Comparison of ENCODE assay signal across 10 mouse cellular contexts in the genomic region with DNA sequence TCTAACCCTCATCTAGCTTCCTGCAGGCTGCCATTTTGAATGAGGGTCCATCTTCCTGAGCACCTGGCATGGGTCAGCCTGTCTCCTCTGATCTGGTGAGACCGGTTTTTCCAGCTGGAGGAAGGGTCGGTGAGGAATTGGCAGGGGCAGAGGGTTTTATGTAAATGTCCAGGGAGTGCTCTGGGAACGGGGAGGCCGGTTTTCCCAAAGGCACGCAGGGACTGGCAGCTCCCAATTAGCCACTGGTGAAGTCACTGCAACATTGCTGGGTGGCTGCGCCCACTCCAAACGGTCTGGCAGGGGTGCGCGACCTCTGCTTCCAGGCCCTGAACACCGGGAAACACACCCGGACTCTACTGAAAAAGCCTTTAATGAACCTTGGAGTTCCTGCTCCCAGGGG. TPM values are rescaled to one million over a fixed set of nuclear protein-coding genes. Genes with fewer than 3 reads are reported as not detected.
DNase-seq lines count a peak whose midpoint lies in the region; ATAC-seq and TF ChIP-seq lines count a peak whose summit lies in the region.
"Had no signal": no experiment of that assay in that cellular context is flagged by ENCODE, and none has a peak within 500 bp of the region (broad histone marks: within the 10 kb centered on the region; RNA-seq: fewer than 3 reads in every experiment).

No protein-coding gene starts in this region.

- peak overlapping the region; percentile 13; the same call in 1 of the 2 replicates for H3K4me2 ChIP-seq in liver, embryonic 12.5 days
- H3K4me2 ChIP-seq in liver, postnatal 0 days (ENCODE audit: low read depth, low read length) = no peak overlapping the region
- H3K4me2 ChIP-seq in forebrain, embryonic 14.5 days (ENCODE audit: low read length) = peak overlapping the region; percentile 27
- peak overlapping the region; percentile 43 for H3K4me2 ChIP-seq in limb, embryonic 14.5 days (replicated peaks; ENCODE audit: low read depth, low read length, severe bottlenecking)
- H3K4me2 ChIP-seq in stomach, embryonic 14.5 days (replicated peaks; ENCODE audit: low read depth, low read length) = peak overlapping the region; percentile 35

- no peak for ATAC-seq in liver, embryonic 12.5 days
- no peak for ATAC-seq in liver, postnatal 0 days
- no peak for ATAC-seq in forebrain, embryonic 14.5 days
- no peak for ATAC-seq in limb, embryonic 14.5 days (ENCODE audit: low FRiP score, low read depth)
- no peak for ATAC-seq in stomach, embryonic 14.5 days (ENCODE audit: insufficient number of reproducible peaks, insufficient read depth, low FRiP score, low read depth)
- no peak for ATAC-seq in monocyte, adult 5-6 weeks (replicated peaks; ENCODE audit: insufficient number of reproducible peaks, low FRiP score, low TSS enrichment, poor library complexity, severe bottlenecking)

- H3K4me1 ChIP-seq in liver, embryonic 12.5 days = no peaks in the 10 kb centered on the region
- peaks cover 10% of the 10 kb centered on the region for H3K4me1 ChIP-seq in liver, postnatal 0 days (ENCODE audit: insufficient read depth)
- H3K4me1 ChIP-seq in forebrain, embryonic 14.5 days (ENCODE audit: control insufficient read depth, insufficient read depth, low read length) = no peaks in the 10 kb centered on the region
- H3K4me1 ChIP-seq in limb, embryonic 14.5 days (ENCODE audit: control insufficient read depth, insufficient read depth, low read length) = no peaks in the 10 kb centered on the region; the same call in 1 of the 2 replicates
- no peaks in the 10 kb centered on the region for H3K4me1 ChIP-seq in stomach, embryonic 14.5 days (ENCODE audit: control insufficient read depth, insufficient read depth, low read length)

- DNase-seq in liver, postnatal 0 days = no peak
- DNase-seq in forebrain, embryonic 14.5 days (ENCODE audit: low spot score) = no peak
- no peak for DNase-seq in limb, embryonic 14.5 days (ENCODE audit: low spot score)
- DNase-seq in left cerebral cortex, postnatal 14 days (ENCODE audit: low spot score in 2 of 2) = no peak
- no peak for DNase-seq in right cerebral cortex, postnatal 14 days

- no peak overlapping the region for H3K9ac ChIP-seq in liver, embryonic 12.5 days
- no peak overlapping the region for H3K9ac ChIP-seq in liver, postnatal 0 days (replicated peaks)
- peak overlapping the region; percentile 3; the same call in 1 of the 2 replicates for H3K9ac ChIP-seq in forebrain, embryonic 14.5 days (ENCODE audit: low read length)
- H3K9ac ChIP-seq in limb, embryonic 14.5 days (ENCODE audit: low read depth, low read length, severe bottlenecking) = no peak overlapping the region
- no peak overlapping the region for H3K9ac ChIP-seq in stomach, embryonic 14.5 days (replicated peaks; ENCODE audit: low read depth, low read length)

- intact Hi-C loops in left cerebral cortex, postnatal 14 days (cut with DNase I) = no loop called here

- peaks cover 26% of the 10 kb centered on the region; the same call in 1 of the 2 replicates for H3K27me3 ChIP-seq in liver, embryonic 12.5 days (replicated peaks)
- H3K27me3 ChIP-seq in liver, postnatal 0 days (ENCODE audit: insufficient read depth, low read length) = no peaks in the 10 kb centered on the region
- H3K27me3 ChIP-seq in forebrain, embryonic 14.5 days (replicated peaks; ENCODE audit: control insufficient read depth, insufficient read depth, low read length) = no peaks in the 10 kb centered on the region
- no peaks in the 10 kb centered on the region for H3K27me3 ChIP-seq in limb, embryonic 14.5 days (ENCODE audit: control insufficient read depth, insufficient read depth, low read length)
- no peaks in the 10 kb centered on the region for H3K27me3 ChIP-seq in stomach, embryonic 14.5 days (ENCODE audit: control insufficient read depth, insufficient read depth, low read length)

- TF ChIP-seq POLR2A in limb, embryonic 14.5 days (IDR thresholded peaks at IDR 0.05; ENCODE audit: borderline replicate concordance, extremely low read depth, insufficient read depth, insufficient read length) = no peak

- no peak overlapping the region for H3K27ac ChIP-seq in liver, embryonic 12.5 days
- H3K27ac ChIP-seq in liver, postnatal 0 days (ENCODE audit: low read depth) = no peak overlapping the region
- H3K27ac ChIP-seq in forebrain, embryonic 14.5 days (ENCODE audit: low read depth, low read length) = no peak overlapping the region
- H3K27ac ChIP-seq in limb, embryonic 14.5 days (replicated peaks; ENCODE audit: low read depth, low read length) = no peak overlapping the region
- peak overlapping the region; percentile 27; the same call in 1 of the 2 replicates for H3K27ac ChIP-seq in stomach, embryonic 14.5 days (ENCODE audit: low read length)

- TF ChIP-seq CTCF in liver, postnatal 0 days (IDR thresholded peaks at IDR 0.05; ENCODE audit: low read depth) = no peak

- no peak for TF ChIP-seq EP300 in liver, postnatal 0 days (IDR thresholded peaks at IDR 0.05; ENCODE audit: low read depth)

- H3K36me3 ChIP-seq in liver, embryonic 12.5 days = no peaks in the 10 kb centered on the region
- no peaks in the 10 kb centered on the region for H3K36me3 ChIP-seq in liver, postnatal 0 days (replicated peaks; ENCODE audit: insufficient read depth, low read length)
- H3K36me3 ChIP-seq in forebrain, embryonic 14.5 days (ENCODE audit: control insufficient read depth, insufficient read depth, low read length) = no peaks in the 10 kb centered on the region
- H3K36me3 ChIP-seq in limb, embryonic 14.5 days (ENCODE audit: control insufficient read depth, insufficient read depth, low read length) = no peaks in the 10 kb centered on the region
- no peaks in the 10 kb centered on the region for H3K36me3 ChIP-seq in stomach, embryonic 14.5 days (ENCODE audit: control insufficient read depth, insufficient read depth, low read length)

- WGBS in liver, embryonic 12.5 days (ENCODE audit: insufficient replicate concordance) = 46% methylated on average over 11 of the region's 11 CpGs
- WGBS in liver, postnatal 0 days (ENCODE audit: insufficient replicate concordance) = 53% methylated on average over 11 of the region's 11 CpGs
- 34% methylated on average over 11 of the region's 11 CpGs for WGBS in forebrain, embryonic 14.5 days
- 35% methylated on average over 11 of the region's 11 CpGs for WGBS in limb, embryonic 14.5 days
- 38% methylated on average over 11 of the region's 11 CpGs for WGBS in stomach, embryonic 14.5 days

- no peaks in the 10 kb centered on the region for H3K9me3 ChIP-seq in liver, embryonic 12.5 days (replicated peaks)
- no peaks in the 10 kb centered on the region for H3K9me3 ChIP-seq in liver, postnatal 0 days (ENCODE audit: low read length)
- H3K9me3 ChIP-seq in forebrain, embryonic 14.5 days (replicated peaks; ENCODE audit: control insufficient read depth, low read length) = no peaks in the 10 kb centered on the region
- H3K9me3 ChIP-seq in limb, embryonic 14.5 days (ENCODE audit: control insufficient read depth, low read length) = no peaks in the 10 kb centered on the region
- no peaks in the 10 kb centered on the region for H3K9me3 ChIP-seq in stomach, embryonic 14.5 days (ENCODE audit: control insufficient read depth, low read depth, low read length)

- no peak overlapping the region for H3K4me3 ChIP-seq in liver, embryonic 12.5 days
- no peak overlapping the region for H3K4me3 ChIP-seq in liver, postnatal 0 days (ENCODE audit: low read depth, low read length)
- H3K4me3 ChIP-seq in forebrain, embryonic 14.5 days (ENCODE audit: low read depth, low read length) = no peak overlapping the region
- 0 out of 2 replicates have a peak overlapping the region, but pooled peaks have one; percentile 16 for H3K4me3 ChIP-seq in limb, embryonic 14.5 days (replicated peaks; ENCODE audit: low read length)
- no peak overlapping the region for H3K4me3 ChIP-seq in stomach, embryonic 14.5 days (ENCODE audit: low read depth, low read length)

RNA-seq across cellular contexts. Expression of gene Foxn1, which starts 10.6 kb away (rescaled TPM):
- polyA plus RNA-seq in liver, embryonic 12.5 days (2016; fragmentation: Nextera tagmentation; extraction: Ambion mirVana) = not detected in 2 replicates
- polyA plus RNA-seq in liver, postnatal 0 days (2015; fragmentation: Nextera tagmentation; extraction: Ambion mirVana) = not detected in 2 replicates
- not detected in 2 replicates for polyA plus RNA-seq in forebrain, embryonic 14.5 days (2014; fragmentation: Nextera tagmentation; extraction: Ambion mirVana)
- 0.96 and 1.1 TPM in 2 replicates for polyA plus RNA-seq in limb, embryonic 14.5 days (2012; rRNA removed)
- 1.9 and 2.0 TPM in 2 replicates for polyA plus RNA-seq in limb, embryonic 14.5 days (2014; fragmentation: Nextera tagmentation; extraction: Ambion mirVana)
- polyA plus RNA-seq in stomach, embryonic 14.5 days (2014; fragmentation: Nextera tagmentation; extraction: Ambion mirVana) = 0.45 and 0.64 TPM in 2 replicates
- not detected for total RNA-seq in left cerebral cortex, postnatal 14 days (2021)
- not detected in 3 replicates for total RNA-seq in monocyte, adult 5-6 weeks (2017)
- polyA plus RNA-seq: gonadal fat pad, adult 2 months; spleen, adult 2 months had no signal

RNA-seq across cellular contexts. Expression of gene Slc13a2, which starts 25.1 kb away (rescaled TPM):
- polyA plus RNA-seq in liver, embryonic 12.5 days (2016; fragmentation: Nextera tagmentation; extraction: Ambion mirVana) = 0.05 TPM in 1 of 2 replicates, not detected in the other
- polyA plus RNA-seq in liver, postnatal 0 days (2015; fragmentation: Nextera tagmentation; extraction: Ambion mirVana) = 0.07 and 0.08 TPM in 2 replicates
- not detected in 2 replicates for polyA plus RNA-seq in forebrain, embryonic 14.5 days (2014; fragmentation: Nextera tagmentation; extraction: Ambion mirVana)
- polyA plus RNA-seq in limb, embryonic 14.5 days (2012; rRNA removed) = 0.03 TPM in 1 of 2 replicates, not detected in the other
- polyA plus RNA-seq in limb, embryonic 14.5 days (2014; fragmentation: Nextera tagmentation; extraction: Ambion mirVana) = 0.10 TPM in 1 of 2 replicates, not detected in the other
- polyA plus RNA-seq in stomach, embryonic 14.5 days (2014; fragmentation: Nextera tagmentation; extraction: Ambion mirVana) = 0.10 TPM in 2 replicates
- not detected for total RNA-seq in left cerebral cortex, postnatal 14 days (2021)
- total RNA-seq in monocyte, adult 5-6 weeks (2017) = not detected in 3 replicates

RNA-seq across cellular contexts. Expression of gene Unc119, which starts 53.7 kb away (rescaled TPM):
- polyA plus RNA-seq in liver, embryonic 12.5 days (2016; fragmentation: Nextera tagmentation; extraction: Ambion mirVana) = 46.5 and 50.4 TPM in 2 replicates
- 63.7 and 77.0 TPM in 2 replicates for polyA plus RNA-seq in liver, postnatal 0 days (2015; fragmentation: Nextera tagmentation; extraction: Ambion mirVana)
- polyA plus RNA-seq in forebrain, embryonic 14.5 days (2014; fragmentation: Nextera tagmentation; extraction: Ambion mirVana) = 72.5 and 73.8 TPM in 2 replicates
- 114 and 143 TPM in 2 replicates for polyA plus RNA-seq in limb, embryonic 14.5 days (2012; rRNA removed)
- polyA plus RNA-seq in limb, embryonic 14.5 days (2014; fragmentation: Nextera tagmentation; extraction: Ambion mirVana) = 55.7 and 66.9 TPM in 2 replicates
- polyA plus RNA-seq in stomach, embryonic 14.5 days (2014; fragmentation: Nextera tagmentation; extraction: Ambion mirVana) = 45.9 and 47.5 TPM in 2 replicates
- 10 to 100 TPM; 28.2 to 30.6 TPM for total RNA-seq in left cerebral cortex, postnatal 14 days (2021)
- total RNA-seq in monocyte, adult 5-6 weeks (2017) = 88.0 to 122 TPM (median 99.7 TPM) in 3 replicates
